Mouse (Mus musculus): ENCODE measurements at regions not wholly inside any gene's neighbourhood (a gene's known extent, or its start where the extent isn't known, plus 50 kb on each side); places are given as distances from the start of the nearest gene placed in this dataset.

GRCm38 (mm10) chr6:108910330-108910729 lies 81.9 kb downstream of the Edem1 start:
- intact Hi-C loops (cut with DNase I) = no loop called here
- DNase-seq = no peak

GRCm38 (mm10) chr6:108912539-108912938 lies 84.1 kb downstream of the Edem1 start:
- intact Hi-C loops (cut with DNase I) = no loop called here
- DNase-seq = no peak

GRCm38 (mm10) chr6:108919372-108919913 lies 91.0 kb downstream of the Edem1 start:
- DNase-seq = no peak
- intact Hi-C loops (cut with DNase I) = no loop called here

GRCm38 (mm10) chr6:108921181-108921580 lies 92.7 kb downstream of the Edem1 start:
- no peak for DNase-seq

GRCm38 (mm10) chr6:108922564-108922963 lies 94.1 kb downstream of the Edem1 start:
- intact Hi-C loops (cut with DNase I) = no loop called here
- no peak for DNase-seq

More at GRCm38 (mm10) chr6:108921181-108921580, 92.7 kb downstream of the Edem1 start:
- intact Hi-C loops (cut with DNase I) = no loop called here

- no peak for DNase-seq
- intact Hi-C loops (cut with DNase I) = no loop called here
Observed at GRCm38 (mm10) chr6:108928981-108929380, 100.5 kb downstream of the Edem1 start.

GRCm38 (mm10) chr6:108938646-108939045 lies 110.2 kb downstream of the Edem1 start:
- intact Hi-C loops (cut with DNase I) = no loop called here

GRCm38 (mm10) chr6:108942288-108942687 lies 113.8 kb downstream of the Edem1 start:
- intact Hi-C loops (cut with DNase I) = no loop called here
- no peak for DNase-seq

More at GRCm38 (mm10) chr6:108938646-108939045, 110.2 kb downstream of the Edem1 start:
- DNase-seq = no peak

GRCm38 (mm10) chr6:108952389-108952788 lies 123.9 kb downstream of the Edem1 start:
- no peak for DNase-seq
- intact Hi-C loops (cut with DNase I) = no loop called here

- no peak for DNase-seq
- intact Hi-C loops (cut with DNase I) = no loop called here
Observed at GRCm38 (mm10) chr6:108962810-108963209, 134.4 kb downstream of the Edem1 start.

GRCm38 (mm10) chr6:108963295-108963694 lies 134.9 kb downstream of the Edem1 start:
- peak; percentile 45 to 46 for DNase-seq
- intact Hi-C loops (cut with DNase I) = no loop called here

GRCm38 (mm10) chr6:108969477-108970176 lies 141.2 kb downstream of the Edem1 start:
- intact Hi-C loops (cut with DNase I) = no loop called here
- no peak for DNase-seq

GRCm38 (mm10) chr6:108971415-108972089 lies 143.1 kb downstream of the Edem1 start:
- DNase-seq = no peak
- intact Hi-C loops (cut with DNase I) = no loop called here

GRCm38 (mm10) chr6:108973701-108974100 lies 145.3 kb downstream of the Edem1 start:
- intact Hi-C loops (cut with DNase I) = no loop called here
- no peak for DNase-seq

GRCm38 (mm10) chr6:108989506-108989905 lies 161.1 kb downstream of the Edem1 start:
- DNase-seq = peak; percentile 9 to 13
- intact Hi-C loops (cut with DNase I) = no loop called here

GRCm38 (mm10) chr6:108993743-108994142 lies 165.3 kb downstream of the Edem1 start:
- intact Hi-C loops (cut with DNase I) = no loop called here
- no peak for DNase-seq

GRCm38 (mm10) chr6:109004443-109004842 lies 176.0 kb downstream of the Edem1 start:
- no peak for DNase-seq
- intact Hi-C loops (cut with DNase I) = no loop called here

GRCm38 (mm10) chr6:109009364-109009763 lies 180.9 kb downstream of the Edem1 start:
- intact Hi-C loops (cut with DNase I) = no loop called here
- DNase-seq = no peak

GRCm38 (mm10) chr6:109009793-109010192 lies 181.4 kb downstream of the Edem1 start:
- intact Hi-C loops (cut with DNase I) = no loop called here
- DNase-seq = no peak

GRCm38 (mm10) chr6:109019731-109020130 lies 191.3 kb downstream of the Edem1 start:
- intact Hi-C loops (cut with DNase I) = no loop called here
- no peak for DNase-seq

All from heart, postnatal 36 days (tissue).